Mouse (Mus musculus): ENCODE measurements around the gene Scml4. TPM values are rescaled to one million over a fixed set of nuclear protein-coding genes. Genes with fewer than 3 reads are reported as not detected.

Scml4 gene
- total and polyA plus RNA-seq, 3 experiments, result 0.03 to 0.08 TPM; not detected in 1

DNA sequence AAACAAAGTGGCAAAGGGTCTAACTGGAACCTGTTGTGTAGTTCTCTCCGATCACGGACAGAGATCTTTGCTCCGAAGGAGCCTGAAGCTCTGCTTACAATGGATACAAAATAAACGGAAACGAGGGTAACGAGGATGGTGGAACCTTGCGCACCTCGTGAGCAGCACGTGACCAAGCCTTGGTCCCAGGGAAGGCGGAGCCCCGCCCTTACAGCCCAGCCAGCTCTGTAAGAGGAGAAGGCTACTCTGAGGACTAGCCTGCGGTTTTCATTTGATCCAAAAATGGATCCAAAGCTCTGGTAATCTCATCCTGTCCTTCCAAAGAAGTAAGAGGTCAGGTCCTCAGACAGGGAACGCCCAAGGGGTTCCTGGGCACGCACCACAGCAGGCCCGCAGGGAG, 128.5 kb downstream of the Scml4 start:
- no peak for DNase-seq (ENCODE audit: low read depth, low spot score)
- Histone ChIP-seq H3K9ac (ENCODE audit: control insufficient read depth, low read depth, low read length, poor library complexity, severe bottlenecking) (no peak overlapping the region), H3K27ac (ENCODE audit: control insufficient read depth, low read depth, low read length) (no peak overlapping the region), H3K4me1 (ENCODE audit: control insufficient read depth in 1 of 2, insufficient read depth in 2 of 2, low read length in 2 of 2) (no peaks in the 10 kb centered on the region), H3K4me3 (ENCODE audit: control insufficient read depth in 1 of 2, insufficient read depth in 1 of 2, low read depth in 2 of 2, low read length in 2 of 2) (no peak overlapping the region), H3K79me2 (ENCODE audit: control insufficient read depth, insufficient read depth, low read length, poor library complexity) (no peaks in the 10 kb centered on the region), H3K27me3 (ENCODE audit: control insufficient read depth in 1 of 2, insufficient read depth in 2 of 2, low read length in 2 of 2) (no peaks in the 10 kb centered on the region; a peak in 2 of 4 replicates), H3K9me3 (replicated peaks; ENCODE audit: insufficient read depth, low read length) (no peaks in the 10 kb centered on the region), H3K36me3 (ENCODE audit: control insufficient read depth in 1 of 2, insufficient read depth in 2 of 2, low read length in 2 of 2) (no peaks in the 10 kb centered on the region)
- no peak for TF ChIP-seq SMC3 (IDR thresholded peaks at IDR 0.05; ENCODE audit: low read depth, low read length)
- TF ChIP-seq E2F4 (IDR thresholded peaks at IDR 0.05; ENCODE audit: borderline replicate concordance, low read depth, low read length), result no peak
- no peak for TF ChIP-seq TBP (IDR thresholded peaks at IDR 0.05; ENCODE audit: low read depth, low read length)
- no peak for TF ChIP-seq SIN3A (IDR thresholded peaks at IDR 0.05; ENCODE audit: low read length)
- TF ChIP-seq USF1 (IDR thresholded peaks at IDR 0.05; ENCODE audit: low read depth, low read length), result peak; percentile 39; the same call in 1 of the 2 replicates

DNA sequence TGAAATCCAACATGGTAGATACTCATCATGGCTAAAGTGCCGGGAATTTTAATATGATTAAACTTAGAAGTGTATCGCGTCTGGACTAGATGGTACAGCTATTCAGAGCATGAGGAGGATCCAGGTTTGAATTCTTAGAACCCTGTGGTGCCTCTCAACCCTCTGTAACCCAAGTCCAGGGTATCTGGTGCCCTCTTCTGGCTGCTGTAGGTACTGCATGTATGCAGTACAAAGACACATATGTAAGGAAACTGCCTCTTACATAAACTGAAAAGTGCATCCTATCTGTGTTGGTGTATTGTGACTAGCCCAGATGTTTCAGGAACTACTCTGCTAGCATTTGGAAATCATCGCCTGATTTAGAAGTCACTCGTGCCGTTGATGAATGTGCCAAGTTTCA, 129.7 kb downstream of the Scml4 start:
- TF ChIP-seq SMC3 (IDR thresholded peaks at IDR 0.05; ENCODE audit: low read depth, low read length), result peak; percentile 80
- TF ChIP-seq RCOR1 (IDR thresholded peaks at IDR 0.05; ENCODE audit: low read depth, low read length), result no peak
- peak; percentile 79 to 98 (median 85) for TF ChIP-seq CTCF (IDR thresholded peaks at IDR 0.05 in 2 of 3, conservative IDR thresholded peaks at IDR 0.05 in 1 of 3; ENCODE audit: control insufficient read depth in 1 of 3, insufficient read depth in 1 of 3, low read depth in 2 of 3, low read length in 3 of 3, poor library complexity in 1 of 3, severe bottlenecking in 1 of 3)
- TF ChIP-seq MYC (IDR thresholded peaks at IDR 0.05; ENCODE audit: low read depth, low read length), result no peak
- TF ChIP-seq USF2 (IDR thresholded peaks at IDR 0.05; ENCODE audit: borderline replicate concordance in 1 of 2, insufficient read depth in 1 of 2, low read depth in 1 of 2, low read length in 2 of 2), result no peak
- no peak for TF ChIP-seq POLR2AphosphoS5 (IDR thresholded peaks at IDR 0.05; ENCODE audit: borderline replicate concordance, low read depth, low read length)
- no peak for TF ChIP-seq BHLHE40 (IDR thresholded peaks at IDR 0.05; ENCODE audit: borderline replicate concordance, low read depth, low read length)
- TF ChIP-seq GATA1 (IDR thresholded peaks at IDR 0.05; ENCODE audit: low read depth, low read length), result no peak
- no peak for TF ChIP-seq HCFC1 (IDR thresholded peaks at IDR 0.05; ENCODE audit: low read depth, low read length)
- no peak for TF ChIP-seq E2F4 (IDR thresholded peaks at IDR 0.05; ENCODE audit: borderline replicate concordance, low read depth, low read length)
- TF ChIP-seq ZNF384 (IDR thresholded peaks at IDR 0.05; ENCODE audit: low read depth, low read length), result no peak
- TF ChIP-seq POLR2A (IDR thresholded peaks at IDR 0.05; ENCODE audit: control insufficient read depth in 1 of 2, insufficient read depth in 1 of 2, low read depth in 1 of 2, low read length in 2 of 2, poor library complexity in 1 of 2), result no peak
- TF ChIP-seq POLR2AphosphoS2 (IDR thresholded peaks at IDR 0.05; ENCODE audit: low read length), result no peak
- peak; percentile 75 for TF ChIP-seq ZC3H11A (IDR thresholded peaks at IDR 0.05; ENCODE audit: low read depth, low read length)
- peak; percentile 82 for TF ChIP-seq RAD21 (IDR thresholded peaks at IDR 0.05; ENCODE audit: low read depth, low read length)
- TF ChIP-seq CHD1 (IDR thresholded peaks at IDR 0.05; ENCODE audit: low read depth, low read length), result no peak
- no peak for TF ChIP-seq MEF2A (IDR thresholded peaks at IDR 0.05; ENCODE audit: extremely low read depth, insufficient replicate concordance, low read depth, low read length, poor library complexity, severe bottlenecking)
- no peak for TF ChIP-seq MAX (IDR thresholded peaks at IDR 0.05; ENCODE audit: low read length)
- TF ChIP-seq TAL1 (IDR thresholded peaks at IDR 0.05; ENCODE audit: low read length), result no peak
- no peak for TF ChIP-seq MXI1 (IDR thresholded peaks at IDR 0.05; ENCODE audit: low read depth, low read length)
- no peak for TF ChIP-seq NELFE (IDR thresholded peaks at IDR 0.05; ENCODE audit: low read depth, low read length)
- TF ChIP-seq USF1 (IDR thresholded peaks at IDR 0.05; ENCODE audit: low read depth, low read length), result no peak
- TF ChIP-seq JUND (IDR thresholded peaks at IDR 0.05; ENCODE audit: low read depth, low read length), result no peak
- TF ChIP-seq TBP (IDR thresholded peaks at IDR 0.05; ENCODE audit: low read depth, low read length), result 0 out of 2 replicates have a peak, but pooled peaks have one; percentile 21

More for the DNA sequence above, 129.7 kb downstream of the Scml4 start:
- Histone ChIP-seq H3K27me3 (ENCODE audit: control insufficient read depth in 1 of 2, insufficient read depth in 2 of 2, low read length in 2 of 2) (no peaks in the 10 kb centered on the region; a peak in 1 of 4 replicates), H3K79me2 (ENCODE audit: control insufficient read depth, insufficient read depth, low read length, poor library complexity) (no peaks in the 10 kb centered on the region), H3K4me1 (ENCODE audit: control insufficient read depth in 1 of 2, insufficient read depth in 2 of 2, low read length in 2 of 2) (no peaks in the 10 kb centered on the region), H3K9ac (ENCODE audit: control insufficient read depth, low read depth, low read length, poor library complexity, severe bottlenecking) (no peak overlapping the region), H3K27ac (ENCODE audit: control insufficient read depth, low read depth, low read length) (no peak overlapping the region), H3K9me3 (replicated peaks; ENCODE audit: insufficient read depth, low read length) (no peaks in the 10 kb centered on the region), H3K36me3 (ENCODE audit: control insufficient read depth in 1 of 2, insufficient read depth in 2 of 2, low read length in 2 of 2) (no peaks in the 10 kb centered on the region), H3K4me3 (ENCODE audit: control insufficient read depth in 1 of 2, insufficient read depth in 1 of 2, low read depth in 2 of 2, low read length in 2 of 2) (no peak overlapping the region)
- DNase-seq (ENCODE audit: low read depth, low spot score), result peak; percentile 80

Data from MEL (cell line).